Mouse (Mus musculus) left cerebral cortex, adult 9 months (tissue): ENCODE results near the gene Tango6.

Experiments
- DNase-seq, 2 experiments: peaks; one replicate each; pipeline ENCODE4 v3.0.0; 2022; ENCODE audit warnings: low spot score in 2 of 2

The Tango6 gene

GRCm38 (mm10) chr8:106817171-106817545 lies 134.3 kb downstream of the Tango6 start:
- DNase-seq = no peak

- no peak for DNase-seq
These were observed 136.0 kb downstream of the Tango6 start for GRCm38 (mm10) chr8:106818626-106819515.

GRCm38 (mm10) chr8:106819581-106819980 lies 136.7 kb downstream of the Tango6 start:
- DNase-seq = no peak

GRCm38 (mm10) chr8:106820553-106821515 lies 138.0 kb downstream of the Tango6 start:
- DNase-seq = no peak

GRCm38 (mm10) chr8:106828921-106829320 lies 146.1 kb downstream of the Tango6 start:
- DNase-seq = no peak

GRCm38 (mm10) chr8:106829526-106830045 lies 146.7 kb downstream of the Tango6 start:
- no peak for DNase-seq

- DNase-seq = no peak
These were observed 152.0 kb downstream of the Tango6 start for GRCm38 (mm10) chr8:106834899-106835298.

- no peak for DNase-seq
These were observed 153.7 kb downstream of the Tango6 start for GRCm38 (mm10) chr8:106836525-106836924.

GRCm38 (mm10) chr8:106838803-106839202 lies 155.9 kb downstream of the Tango6 start:
- no peak for DNase-seq

- peak; percentile 47 to 69 for DNase-seq
These were observed 156.5 kb downstream of the Tango6 start for GRCm38 (mm10) chr8:106839209-106840001.

GRCm38 (mm10) chr8:106850034-106850433 lies 167.2 kb downstream of the Tango6 start:
- no peak for DNase-seq

- DNase-seq = no peak
These were observed 171.8 kb downstream of the Tango6 start for GRCm38 (mm10) chr8:106854534-106855241.

- no peak for DNase-seq
These were observed 172.3 kb downstream of the Tango6 start for GRCm38 (mm10) chr8:106855242-106855562.

GRCm38 (mm10) chr8:106862845-106863244 lies 180.0 kb downstream of the Tango6 start:
- no peak for DNase-seq

GRCm38 (mm10) chr8:106865354-106865753 lies 182.5 kb downstream of the Tango6 start:
- DNase-seq = no peak

- DNase-seq = no peak
These were observed 187.2 kb downstream of the Tango6 start, which contains the start of gene Has3 for GRCm38 (mm10) chr8:106870051-106870450. Gene Has3, plus strand, starts transcription at chr8:106870242.

GRCm38 (mm10) chr8:106870537-106871327 lies 187.9 kb downstream of the Tango6 start:
- peak in 1 of 2 experiments; percentile 51 for DNase-seq

GRCm38 (mm10) chr8:106871328-106871926 lies 188.6 kb downstream of the Tango6 start:
- no peak for DNase-seq

- no peak for DNase-seq
These were observed 189.1 kb downstream of the Tango6 start for GRCm38 (mm10) chr8:106871931-106872371.
